Mouse (Mus musculus) heart, embryonic 13.5 days (tissue): ENCODE measurements around the gene A630076J17Rik. TPM values are rescaled to one million over a fixed set of nuclear protein-coding genes. Genes with fewer than 3 reads are reported as not detected.

Experiments used
- ATAC-seq: fragments of 200-750 bp; cut with Nextera tagmentation; 2 replicates; pipeline ENCODE4 v1.8.0; 2017; ENCODE audit warnings: moderate TSS enrichment; ENCODE audit not compliant: insufficient number of reproducible peaks, low FRiP score, low TSS enrichment; ENCODE audit errors: extremely low read depth
- H3K27ac ChIP-seq: fragments of 300-500 bp; sonication (generic); replicated peaks from 2 replicates; pipeline ENCODE4 v1.5.1; 2015; ENCODE audit warnings: moderate library complexity, mild to moderate bottlenecking, inconsistent platforms
- H3K27me3 ChIP-seq: fragments of 300-500 bp; sonication (generic); replicated peaks from 2 replicates; pipeline ENCODE4 v1.6.1; 2015; ENCODE audit warnings: mild to moderate bottlenecking, inconsistent platforms
- H3K36me3 ChIP-seq: fragments of 300-500 bp; sonication (generic); 2 replicates; pipeline ENCODE4 v1.6.1; 2015; ENCODE audit warnings: mild to moderate bottlenecking, inconsistent platforms
- H3K4me1 ChIP-seq: fragments of 300-500 bp; sonication (generic); 2 replicates; pipeline ENCODE4 v1.6.1; 2015; ENCODE audit warnings: inconsistent platforms
- H3K4me2 ChIP-seq: fragments of 300-500 bp; sonication (generic); 2 replicates; pipeline ENCODE4 v1.6.1; 2015; ENCODE audit warnings: inconsistent platforms, mild to moderate bottlenecking, moderate library complexity
- H3K4me3 ChIP-seq: fragments of 300-500 bp; sonication (generic); 2 replicates; pipeline ENCODE4 v1.5.1; 2015; ENCODE audit warnings: moderate library complexity, mild to moderate bottlenecking, inconsistent platforms
- H3K9ac ChIP-seq: fragments of 300-500 bp; sonication (generic); 2 replicates; pipeline ENCODE4 v1.6.1; 2015; ENCODE audit warnings: inconsistent platforms, mild to moderate bottlenecking, moderate library complexity
- H3K9me3 ChIP-seq: fragments of 300-500 bp; sonication (generic); 2 replicates; pipeline ENCODE4 v1.6.1; 2016; ENCODE audit warnings: inconsistent platforms
- WGBS: fragments of 180-500 bp; shearing (Covaris S2); methylation state at CpG from one replicate; pipeline ENCODE4 v1.1.7; 2015; ENCODE audit warnings: mixed read lengths; 5-methylcytosine and 5-hydroxymethylcytosine counted together
- polyA plus RNA-seq: library from polyadenylated mRNA; unstranded; fragments of >200 nt; fragmentation: Nextera tagmentation; extraction: Ambion mirVana; gene quantifications from 2 replicates; pipeline ENCODE4 v1.2.1, GENCODE M21; 2015

A630076J17Rik gene
- polyA plus RNA-seq, 1 experiment from 2014 or later, result not detected

DNA sequence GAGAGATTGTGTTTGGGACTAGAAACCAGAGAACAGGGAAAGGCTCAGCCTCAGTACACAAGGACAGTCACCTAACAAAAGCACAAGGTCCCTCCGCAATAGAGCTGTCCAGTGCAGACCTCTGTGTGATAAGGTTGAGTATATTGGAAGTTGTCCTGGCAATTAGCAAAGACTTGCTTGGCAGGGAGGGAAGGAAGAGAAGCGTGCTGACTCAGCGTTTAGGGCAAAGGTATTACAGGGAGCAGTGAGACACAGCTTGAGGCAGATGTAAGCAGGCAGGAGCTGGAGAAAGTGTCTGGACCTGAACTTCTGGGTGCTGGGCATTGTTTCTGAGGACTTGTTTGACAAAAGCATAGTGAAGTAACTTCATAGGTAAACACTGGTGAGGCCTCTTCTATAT, 25.6 kb downstream of the A630076J17Rik start:
- ATAC-seq, result no peak
- H3K9ac ChIP-seq, result no peak overlapping the region
- H3K9me3 ChIP-seq, result no peaks in the 10 kb centered on the region
- no peaks in the 10 kb centered on the region for H3K4me1 ChIP-seq
- 67% methylated on average over 3 of the region's 3 CpGs for WGBS
- H3K36me3 ChIP-seq, result no peaks in the 10 kb centered on the region
- H3K27me3 ChIP-seq, result no peaks in the 10 kb centered on the region
- no peak overlapping the region for H3K4me3 ChIP-seq
- H3K27ac ChIP-seq, result no peak overlapping the region
- no peak overlapping the region for H3K4me2 ChIP-seq

DNA sequence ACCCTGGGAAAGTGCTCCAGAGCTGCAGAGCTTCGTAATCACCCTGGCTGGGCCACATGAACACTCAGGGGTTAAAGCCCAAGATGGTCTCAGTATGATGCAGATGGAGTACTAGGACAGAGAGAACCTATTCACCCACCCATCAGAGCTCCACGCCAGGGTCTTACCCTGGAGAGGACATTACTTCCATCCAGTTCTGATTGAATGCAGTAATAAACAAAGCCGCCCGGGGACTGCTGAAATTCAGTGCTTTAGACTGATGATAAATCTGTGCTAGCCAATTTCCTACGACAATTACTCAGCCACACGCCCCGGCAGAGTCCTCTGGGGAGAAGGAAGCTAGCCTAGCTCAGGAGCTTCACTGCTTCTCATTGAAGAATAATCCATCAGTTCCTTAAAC, 26.3 kb downstream of the A630076J17Rik start:
- no peak overlapping the region for H3K9ac ChIP-seq
- ATAC-seq, result no peak
- no peak overlapping the region for H3K4me2 ChIP-seq
- H3K36me3 ChIP-seq, result no peaks in the 10 kb centered on the region
- H3K4me1 ChIP-seq, result 0 out of 2 replicates have a peak, but pooled peaks cover 3% of the 10 kb centered on the region
- H3K9me3 ChIP-seq, result no peaks in the 10 kb centered on the region
- no peak overlapping the region for H3K4me3 ChIP-seq
- H3K27ac ChIP-seq, result no peak overlapping the region
- WGBS, result 70% methylated on average over 7 of the region's 7 CpGs
- H3K27me3 ChIP-seq, result no peaks in the 10 kb centered on the region

DNA sequence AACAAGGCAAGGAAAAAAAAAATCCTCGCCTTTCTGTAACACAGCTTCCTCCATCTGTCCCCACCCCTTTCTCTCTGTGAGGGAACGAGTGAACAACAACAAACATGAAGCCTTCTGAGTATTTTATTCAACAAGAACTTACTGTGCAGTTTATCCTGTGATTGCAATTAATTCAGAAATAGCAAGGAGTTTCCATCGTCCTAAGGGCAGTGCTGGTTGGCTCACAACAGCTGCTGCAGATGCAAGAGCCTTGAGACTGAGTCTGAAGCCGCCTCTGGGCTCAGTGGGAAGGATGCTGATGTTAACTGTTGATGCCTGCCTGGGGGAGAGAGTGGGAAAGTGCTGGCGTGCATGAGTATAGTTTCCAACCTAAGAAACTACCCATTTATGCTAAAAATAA, 27.5 kb downstream of the A630076J17Rik start:
- no peak overlapping the region for H3K4me2 ChIP-seq
- 0 out of 2 replicates have a peak, but pooled peaks cover 5% of the 10 kb centered on the region for H3K4me1 ChIP-seq
- no peaks in the 10 kb centered on the region for H3K27me3 ChIP-seq
- no peaks in the 10 kb centered on the region for H3K9me3 ChIP-seq
- ATAC-seq, result no peak
- no peak overlapping the region for H3K4me3 ChIP-seq
- 58% methylated on average over 5 of the region's 5 CpGs for WGBS
- no peak overlapping the region for H3K9ac ChIP-seq
- H3K36me3 ChIP-seq, result no peaks in the 10 kb centered on the region
- H3K27ac ChIP-seq, result no peak overlapping the region

DNA sequence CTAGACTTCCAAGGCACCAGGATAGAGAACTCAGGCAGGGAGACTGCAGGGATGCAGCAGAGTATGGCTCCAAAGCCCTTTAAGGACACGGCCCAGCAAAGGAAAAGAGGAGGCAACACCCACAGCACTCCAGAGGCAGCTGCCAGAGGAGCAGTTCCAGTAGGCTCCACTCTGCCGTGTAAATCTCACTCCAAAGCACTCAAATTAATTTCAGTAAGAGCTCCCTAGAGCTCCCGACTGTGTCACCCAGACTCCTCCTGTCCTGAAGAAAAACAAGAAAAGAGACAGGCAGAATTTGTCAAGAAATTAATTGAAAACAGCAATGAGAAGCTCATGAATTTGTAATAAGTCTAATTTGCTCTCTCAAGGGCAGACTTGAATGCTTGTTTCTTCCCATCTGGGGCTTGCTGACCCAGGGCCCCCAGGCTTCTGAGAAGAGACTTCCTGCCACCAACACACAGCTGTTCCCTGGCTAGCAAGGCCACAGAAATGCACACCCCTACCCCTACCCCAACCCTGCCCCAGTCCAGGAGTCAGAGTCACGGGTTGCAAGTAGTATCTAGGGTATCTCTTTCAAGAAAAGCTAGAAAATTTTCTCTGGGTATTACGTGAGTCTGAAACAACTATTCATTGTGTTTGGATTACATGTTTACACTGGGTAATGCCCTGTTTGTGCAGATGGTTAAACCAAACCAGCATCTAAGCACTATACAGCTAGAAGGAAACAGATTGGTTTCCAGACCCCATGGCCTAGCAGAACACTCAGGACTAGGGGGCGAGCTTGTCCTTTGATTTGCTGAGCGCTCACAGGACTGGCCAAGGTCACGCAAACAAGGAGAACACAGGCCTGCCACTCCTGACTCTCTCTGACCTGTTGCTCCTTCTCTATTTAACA, 30.8 kb downstream of the A630076J17Rik start:
- Histone ChIP-seq H3K4me3 (no peak overlapping the region), H3K4me1 (0 out of 2 replicates have a peak, but pooled peaks cover 5% of the 10 kb centered on the region), H3K27ac (no peak overlapping the region), H3K27me3 (no peaks in the 10 kb centered on the region), H3K9me3 (no peaks in the 10 kb centered on the region), H3K9ac (no peak overlapping the region), H3K4me2 (no peak overlapping the region), H3K36me3 (no peaks in the 10 kb centered on the region)
- WGBS, result 50% methylated on average over 8 of the region's 8 CpGs
- no peak for ATAC-seq

DNA sequence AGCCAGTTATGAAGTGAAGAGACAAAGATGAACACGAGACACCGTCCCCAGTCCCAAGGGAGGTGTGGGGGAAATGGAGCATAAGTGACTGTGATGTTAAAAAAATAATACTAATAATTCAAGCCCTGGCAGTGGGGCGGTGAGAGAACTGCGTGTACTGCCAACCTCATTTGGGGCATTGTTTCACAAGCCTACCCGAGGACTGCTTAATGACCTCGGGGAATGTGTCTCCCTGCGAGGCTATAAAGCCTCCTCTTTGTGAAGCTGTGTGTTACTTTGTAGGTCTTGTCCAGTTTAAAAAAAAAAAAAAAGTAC, 31.4 kb downstream of the A630076J17Rik start:
- H3K9ac ChIP-seq, result no peak overlapping the region
- H3K4me2 ChIP-seq, result no peak overlapping the region
- no peaks in the 10 kb centered on the region for H3K27me3 ChIP-seq
- no peaks in the 10 kb centered on the region for H3K9me3 ChIP-seq
- no peak overlapping the region for H3K4me3 ChIP-seq
- H3K4me1 ChIP-seq, result 0 out of 2 replicates have a peak, but pooled peaks cover 5% of the 10 kb centered on the region
- no peak for ATAC-seq
- H3K27ac ChIP-seq, result no peak overlapping the region
- H3K36me3 ChIP-seq, result no peaks in the 10 kb centered on the region
- 69% methylated on average over 7 of the region's 7 CpGs for WGBS

DNA sequence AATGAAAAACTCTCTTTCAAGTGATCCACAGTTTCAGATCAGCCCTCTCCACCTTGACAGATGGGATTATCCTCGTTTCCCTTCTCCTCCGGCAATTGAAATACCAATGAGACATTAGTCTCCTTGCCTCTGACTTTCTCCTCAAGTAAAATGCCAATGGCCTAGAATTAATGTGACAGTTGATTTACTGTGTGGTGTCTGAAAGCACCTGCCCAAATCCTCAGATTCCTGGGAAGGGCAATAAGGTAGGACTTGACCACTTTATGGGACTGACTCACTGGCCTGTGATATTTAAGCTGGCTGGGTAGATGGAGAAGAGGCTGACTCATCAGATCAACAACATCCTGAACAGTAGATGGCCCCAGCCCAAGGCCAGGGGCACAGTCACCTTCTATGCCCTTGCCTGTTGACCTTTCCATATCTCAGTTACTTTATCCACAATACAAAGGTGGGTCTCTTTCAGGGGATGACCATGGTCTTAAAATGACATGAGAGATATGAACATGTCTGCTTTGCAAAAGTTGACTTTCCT, 36.5 kb downstream of the A630076J17Rik start:
- Histone ChIP-seq H3K4me1 (0 out of 2 replicates have a peak, but pooled peaks cover under 1% of the 10 kb centered on the region), H3K9ac (no peak overlapping the region), H3K36me3 (no peaks in the 10 kb centered on the region), H3K27ac (no peak overlapping the region), H3K9me3 (no peaks in the 10 kb centered on the region), H3K4me2 (no peak overlapping the region), H3K27me3 (no peaks in the 10 kb centered on the region), H3K4me3 (no peak overlapping the region)
- ATAC-seq, result no peak
- WGBS, result 71% methylated on average over 2 of the region's 2 CpGs

DNA sequence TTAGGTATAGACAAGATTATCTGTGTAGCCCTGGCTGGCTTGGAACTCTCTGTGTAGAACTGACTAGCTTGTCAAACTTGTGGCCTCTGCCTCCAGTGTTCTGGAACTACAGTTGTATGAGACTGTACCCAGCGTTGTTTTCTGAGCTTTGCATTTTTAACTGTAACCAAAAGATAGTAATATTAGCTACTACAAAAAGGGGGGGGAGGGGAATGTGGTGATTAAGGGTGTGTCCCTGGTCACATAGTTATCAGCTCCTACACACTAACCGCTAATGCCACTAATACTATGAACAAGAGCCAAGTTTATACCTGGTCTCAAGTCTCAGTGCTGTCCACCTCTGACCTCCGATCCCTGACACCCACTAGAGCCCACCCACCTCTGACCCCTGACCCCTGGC, 42.0 kb downstream of the A630076J17Rik start:
- H3K4me2 ChIP-seq, result no peak overlapping the region
- H3K27ac ChIP-seq, result no peak overlapping the region
- H3K9me3 ChIP-seq, result no peaks in the 10 kb centered on the region
- no peak overlapping the region for H3K9ac ChIP-seq
- WGBS, result 76% methylated on average over 3 of the region's 3 CpGs
- H3K4me1 ChIP-seq, result no peaks in the 10 kb centered on the region
- no peak overlapping the region for H3K4me3 ChIP-seq
- ATAC-seq, result peak; percentile 25; the same call in 1 of the 2 replicates
- H3K36me3 ChIP-seq, result no peaks in the 10 kb centered on the region
- H3K27me3 ChIP-seq, result peaks cover 6% of the 10 kb centered on the region

DNA sequence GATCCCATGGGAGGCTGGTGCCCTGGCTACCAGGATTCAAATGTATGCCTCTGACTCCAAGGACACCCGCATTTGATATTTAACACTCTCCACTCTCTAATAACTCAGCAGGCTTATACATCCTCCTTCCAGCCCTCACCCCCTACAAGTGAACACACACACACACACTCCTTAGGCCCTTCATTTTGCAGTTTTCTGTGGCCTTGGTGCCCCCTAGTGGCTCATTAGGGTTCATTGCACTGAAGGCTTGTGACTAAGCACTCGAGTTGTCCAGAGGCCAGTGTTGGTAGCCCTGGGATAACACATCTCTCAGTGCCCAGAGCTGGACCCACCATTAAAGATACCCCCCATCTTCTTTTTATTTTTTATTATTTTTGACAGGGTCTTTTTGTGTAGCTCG, 43.4 kb downstream of the A630076J17Rik start:
- 0 out of 2 replicates have a peak, but pooled peaks have one; percentile 45 for ATAC-seq
- no peak overlapping the region for H3K4me2 ChIP-seq
- H3K27me3 ChIP-seq, result peaks cover 6% of the 10 kb centered on the region
- peaks cover 4% of the 10 kb centered on the region; the same call in 1 of the 2 replicates for H3K4me1 ChIP-seq
- H3K9me3 ChIP-seq, result no peaks in the 10 kb centered on the region
- 11% methylated on average over 3 of the region's 3 CpGs for WGBS
- H3K27ac ChIP-seq, result no peak overlapping the region
- no peaks in the 10 kb centered on the region for H3K36me3 ChIP-seq
- no peak overlapping the region for H3K9ac ChIP-seq
- H3K4me3 ChIP-seq, result no peak overlapping the region

DNA sequence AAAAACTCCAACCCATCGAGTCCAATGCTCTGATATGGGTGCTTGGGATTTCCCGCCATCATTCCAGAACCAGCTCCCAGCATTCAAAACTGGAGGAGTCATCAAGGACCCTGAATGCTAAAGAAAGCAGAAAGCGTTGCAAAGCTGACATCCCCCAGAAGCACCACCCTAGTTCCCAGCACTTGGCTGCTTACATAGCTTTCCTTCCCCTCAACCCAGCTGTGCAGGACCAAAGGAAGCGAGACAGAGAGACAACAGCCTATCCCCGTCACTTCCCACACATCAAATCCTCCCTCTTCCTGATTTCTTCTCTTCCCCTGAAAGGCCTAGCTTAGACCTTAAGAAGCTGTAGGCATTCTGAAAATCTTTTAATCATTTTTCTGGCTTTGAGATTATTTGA, 44.9 kb downstream of the A630076J17Rik start:
- Histone ChIP-seq H3K27me3 (peaks cover 6% of the 10 kb centered on the region), H3K4me3 (no peak overlapping the region), H3K36me3 (no peaks in the 10 kb centered on the region), H3K9me3 (no peaks in the 10 kb centered on the region), H3K27ac (no peak overlapping the region), H3K4me1 (peaks cover 13% of the 10 kb centered on the region), H3K9ac (no peak overlapping the region), H3K4me2 (no peak overlapping the region)
- ATAC-seq, result no peak
- WGBS, result 53% methylated on average over 5 of the region's 5 CpGs

DNA sequence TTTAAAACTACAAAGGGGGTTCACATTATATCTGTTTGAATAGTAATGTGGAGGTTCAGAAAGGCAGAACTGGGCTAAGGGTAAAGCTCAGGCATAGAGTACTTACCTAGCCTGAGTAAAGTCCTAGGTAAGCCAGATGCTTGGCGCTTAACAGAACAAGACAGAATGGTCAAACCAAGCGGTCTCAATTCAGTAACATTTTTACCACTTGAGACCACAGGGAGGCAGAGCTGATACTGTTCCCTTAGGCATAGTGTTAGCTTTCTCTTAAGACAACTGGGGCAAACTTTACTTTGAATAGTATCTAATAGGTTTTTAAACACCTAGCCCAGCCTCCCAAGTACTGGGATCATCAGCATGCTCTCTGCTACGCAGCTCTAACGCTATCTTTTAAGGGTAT, 45.6 kb downstream of the A630076J17Rik start:
- WGBS, result 42% methylated on average over 4 of the region's 4 CpGs
- Histone ChIP-seq H3K4me1 (peaks cover 14% of the 10 kb centered on the region), H3K36me3 (no peaks in the 10 kb centered on the region), H3K4me2 (no peak overlapping the region), H3K9ac (no peak overlapping the region), H3K27me3 (peaks cover 6% of the 10 kb centered on the region), H3K4me3 (no peak overlapping the region), H3K9me3 (no peaks in the 10 kb centered on the region), H3K27ac (no peak overlapping the region)
- ATAC-seq, result no peak

DNA sequence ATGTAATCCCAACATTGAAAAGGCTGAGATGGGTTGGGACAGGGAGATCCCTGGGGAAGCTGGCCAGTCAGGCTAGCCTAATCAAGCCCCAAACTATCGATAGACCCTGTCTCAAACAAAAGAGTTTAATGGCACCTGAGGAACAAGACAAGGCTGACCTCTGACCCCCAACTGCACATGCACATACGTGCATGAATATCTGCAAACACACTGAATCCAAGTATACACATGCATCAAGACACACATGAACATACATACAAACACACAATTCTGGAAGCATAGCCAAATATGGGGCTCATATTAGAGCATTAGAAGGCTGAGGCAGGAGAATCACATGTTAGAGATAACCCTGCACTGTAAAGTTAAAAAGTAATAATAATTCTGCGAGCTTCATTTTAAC, 46.2 kb downstream of the A630076J17Rik start:
- Histone ChIP-seq H3K9me3 (no peaks in the 10 kb centered on the region), H3K27ac (no peak overlapping the region), H3K4me2 (no peak overlapping the region), H3K4me3 (no peak overlapping the region), H3K36me3 (no peaks in the 10 kb centered on the region), H3K9ac (no peak overlapping the region), H3K4me1 (peaks cover 14% of the 10 kb centered on the region), H3K27me3 (peaks cover 6% of the 10 kb centered on the region)
- 77% methylated on average over 3 of the region's 3 CpGs for WGBS
- no peak for ATAC-seq
